Mouse (Mus musculus) retina, embryonic 14.5 days (tissue): ENCODE results near the gene Zic2.

Experiments
- DNase-seq: peaks from one replicate; pipeline ENCODE4 v3.0.0-alpha.2; 2015; ENCODE audit warnings: low spot score

The Zic2 gene

GRCm38 (mm10) chr14:122476822-122477215 is 1.6 kb downstream of the Zic2 start:
- peak; percentile 23 for DNase-seq

DNA sequence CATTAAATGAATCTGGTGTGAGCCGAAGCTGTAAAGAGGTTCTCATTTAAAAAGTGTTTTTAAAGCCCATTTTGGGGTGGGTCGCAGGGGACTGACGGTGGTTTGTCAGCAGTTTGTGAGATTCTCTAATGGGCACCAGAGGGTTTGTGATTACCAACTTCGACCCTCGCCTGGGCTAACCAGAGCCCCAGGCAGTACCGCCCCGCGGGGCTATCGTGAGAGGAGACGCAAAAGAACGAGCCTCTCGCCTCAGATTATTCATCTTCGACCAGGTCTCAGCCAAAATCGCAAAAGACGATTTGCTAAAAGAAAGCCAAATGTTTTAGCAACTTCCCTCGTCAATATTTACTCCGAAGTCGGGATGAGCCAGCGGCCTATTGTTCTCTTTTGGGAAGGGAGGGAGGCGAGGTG is 2.0 kb downstream of the Zic2 start:
- peak; percentile 47 for DNase-seq

- peak; percentile 29 for DNase-seq
Observed at GRCm38 (mm10) chr14:122477971-122478573, 2.8 kb downstream of the Zic2 start.

DNA sequence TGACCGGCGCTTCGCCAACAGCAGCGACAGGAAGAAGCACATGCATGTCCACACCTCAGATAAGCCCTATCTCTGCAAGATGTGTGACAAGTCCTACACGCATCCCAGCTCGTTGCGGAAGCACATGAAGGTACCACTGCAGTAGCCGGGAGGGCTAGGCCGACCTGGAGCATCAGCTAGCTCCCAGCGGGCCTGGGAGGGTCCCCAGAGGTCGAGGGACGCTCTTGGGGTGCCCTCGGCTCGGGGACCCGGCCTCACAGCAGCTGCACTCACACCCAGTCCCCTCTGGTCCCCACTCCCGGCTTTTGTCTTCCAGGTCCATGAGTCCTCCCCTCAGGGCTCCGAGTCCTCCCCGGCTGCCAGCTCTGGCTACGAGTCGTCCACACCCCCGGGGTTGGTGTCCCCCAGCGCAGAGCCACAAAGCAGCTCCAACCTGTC is 3.4 kb downstream of the Zic2 start:
- DNase-seq = peak; percentile 68

DNA sequence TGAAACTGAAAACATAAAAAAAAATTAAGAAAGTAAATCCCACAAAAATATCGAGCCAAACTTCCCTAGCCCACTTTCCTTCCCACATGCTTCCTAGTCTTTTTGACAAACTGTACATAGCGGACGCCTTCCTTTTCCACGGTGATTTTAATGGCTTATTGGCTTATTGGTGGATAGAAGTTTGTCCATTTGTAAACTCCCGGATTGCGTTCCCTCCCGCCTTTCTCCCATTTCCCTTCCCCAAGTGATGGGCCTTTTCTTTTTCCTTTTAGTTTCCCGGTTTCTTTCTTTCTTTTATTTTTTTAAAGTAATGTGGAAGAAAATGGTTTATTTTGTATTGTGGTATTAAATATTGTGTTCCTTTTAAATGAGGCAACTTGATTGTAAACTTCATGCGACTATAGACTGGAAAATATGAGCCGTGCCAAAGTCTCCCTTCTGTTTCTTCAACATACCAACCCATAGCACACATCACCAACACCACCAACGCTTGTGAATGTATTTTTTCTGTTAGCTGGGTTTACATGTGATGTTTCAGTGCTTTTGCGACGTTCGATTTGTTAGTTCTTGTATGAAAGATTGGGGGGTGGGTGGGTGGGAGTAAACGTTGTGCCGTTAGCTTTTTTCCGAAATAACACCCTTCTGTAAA is 4.3 kb downstream of the Zic2 start:
- peak; percentile 44 for DNase-seq

GRCm38 (mm10) chr14:122480355-122480754 is 5.1 kb downstream of the Zic2 start:
- DNase-seq = peak; percentile 54

GRCm38 (mm10) chr14:122481181-122481580 is 5.9 kb downstream of the Zic2 start:
- DNase-seq = peak; percentile 57

- peak; percentile 76 for DNase-seq
Observed at GRCm38 (mm10) chr14:122482081-122483023, 7.1 kb downstream of the Zic2 start.

- DNase-seq = no peak
Observed at GRCm38 (mm10) chr14:122483024-122483385, 7.8 kb downstream of the Zic2 start.

DNA sequence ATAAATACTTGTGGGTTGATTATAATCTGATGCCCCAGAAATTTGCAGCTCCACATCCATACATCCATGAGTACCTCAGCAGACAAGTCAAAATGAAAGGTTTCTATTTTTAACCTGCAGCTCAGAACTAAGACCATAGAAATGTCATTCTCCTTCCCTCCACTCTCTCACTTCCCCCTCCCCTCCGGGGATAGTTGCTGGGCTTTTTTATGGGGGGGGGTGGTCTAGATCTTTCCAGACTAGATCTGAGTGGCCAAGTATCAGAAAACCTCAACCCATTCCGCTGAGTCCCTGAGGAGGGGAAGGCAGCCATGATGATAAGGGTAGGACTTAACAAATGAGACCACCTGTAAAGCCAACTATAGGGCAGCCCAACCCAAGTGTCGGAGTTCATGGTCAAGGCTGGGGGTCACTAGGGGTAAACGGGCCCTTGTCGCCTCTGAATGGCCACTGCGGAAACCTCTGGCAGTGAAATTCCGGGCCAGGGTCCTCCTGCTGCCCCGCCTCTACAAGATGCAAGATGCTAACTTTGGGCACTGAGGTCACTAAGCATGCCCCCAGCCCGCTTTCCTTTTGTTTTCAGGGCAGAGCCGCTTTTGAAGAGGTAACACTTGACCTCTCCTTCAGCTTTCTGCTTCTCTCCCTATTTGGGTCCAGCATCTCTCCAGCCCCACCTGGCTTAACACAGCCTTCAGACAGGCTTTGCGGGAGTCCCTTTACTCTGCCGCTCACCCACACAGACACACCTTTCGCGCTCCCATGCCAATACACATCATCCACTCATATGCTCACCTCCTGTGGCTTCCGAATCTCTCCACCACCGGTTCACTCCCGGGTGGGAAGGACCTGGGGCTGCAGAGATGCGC is 8.6 kb downstream of the Zic2 start:
- DNase-seq = peak; percentile 31

DNA sequence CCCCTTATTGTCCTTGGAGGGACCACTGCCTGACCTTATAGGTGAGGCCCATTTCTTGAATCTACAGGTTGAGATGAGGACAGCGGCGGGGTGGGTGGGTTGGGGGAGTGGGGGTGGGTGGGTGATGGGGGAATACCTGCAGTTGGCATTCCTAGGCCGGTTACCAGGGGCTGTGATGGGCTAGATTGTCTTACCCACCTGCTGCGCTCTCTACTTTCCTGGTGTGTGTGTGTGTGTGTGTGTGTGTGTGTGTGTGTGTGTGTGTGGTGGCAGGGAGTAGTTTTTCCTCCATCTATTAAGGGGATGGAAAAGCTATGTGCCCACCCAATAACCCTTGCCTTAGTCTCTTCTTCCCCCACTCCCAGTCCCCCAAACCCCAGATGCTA is 9.2 kb downstream of the Zic2 start:
- DNase-seq = no peak

GRCm38 (mm10) chr14:122484844-122485551 is 9.8 kb downstream of the Zic2 start:
- DNase-seq = peak; percentile 65

DNA sequence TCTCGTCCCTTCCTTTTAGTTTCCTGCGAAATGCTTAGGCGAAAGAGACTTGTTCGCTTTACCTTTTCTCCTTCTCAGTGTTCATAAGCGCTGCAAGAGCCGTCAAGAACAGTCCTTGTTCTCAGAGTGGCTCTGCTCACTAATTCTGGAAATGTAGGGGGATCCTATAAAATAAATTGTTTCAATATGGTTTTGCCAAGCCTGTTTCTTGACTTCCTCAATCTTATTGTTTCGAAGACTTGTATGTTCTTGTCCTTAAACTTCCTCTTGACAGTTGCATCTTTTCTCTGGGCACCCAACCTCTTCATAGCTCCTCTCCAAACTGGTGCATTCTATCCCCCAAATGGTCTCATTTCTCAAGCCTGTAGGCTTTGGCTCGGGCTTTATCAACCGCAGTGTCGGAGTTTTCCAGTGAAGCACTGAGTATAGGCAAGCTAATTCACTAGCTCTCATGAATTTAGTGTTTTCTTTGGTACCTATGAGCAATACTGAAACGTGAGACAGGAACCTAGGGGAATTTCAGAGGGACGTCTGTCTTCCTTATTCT is 10.5 kb downstream of the Zic2 start:
- peak; percentile 57 for DNase-seq

GRCm38 (mm10) chr14:122486611-122487010 is 11.4 kb downstream of the Zic2 start:
- DNase-seq = no peak

DNA sequence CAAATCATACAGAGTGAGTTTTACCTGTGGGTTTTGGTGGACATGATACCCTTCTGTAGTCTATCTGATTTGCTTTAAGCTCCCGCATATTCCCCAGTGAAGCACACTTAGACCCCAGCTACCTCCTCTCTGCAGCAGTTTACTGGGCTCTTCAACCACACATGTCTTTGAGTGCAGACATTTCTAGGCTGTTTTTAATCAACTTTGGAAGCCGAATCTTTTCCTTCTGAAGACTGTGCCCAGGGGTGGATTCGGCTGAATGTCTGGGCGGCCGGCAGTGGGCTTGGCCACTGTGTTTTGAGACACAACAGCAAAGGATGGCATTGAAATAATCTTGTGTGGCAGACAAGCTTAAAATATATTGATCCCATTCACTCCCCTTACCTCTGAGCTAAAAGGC is 12.1 kb downstream of the Zic2 start:
- DNase-seq = peak; percentile 43

DNA sequence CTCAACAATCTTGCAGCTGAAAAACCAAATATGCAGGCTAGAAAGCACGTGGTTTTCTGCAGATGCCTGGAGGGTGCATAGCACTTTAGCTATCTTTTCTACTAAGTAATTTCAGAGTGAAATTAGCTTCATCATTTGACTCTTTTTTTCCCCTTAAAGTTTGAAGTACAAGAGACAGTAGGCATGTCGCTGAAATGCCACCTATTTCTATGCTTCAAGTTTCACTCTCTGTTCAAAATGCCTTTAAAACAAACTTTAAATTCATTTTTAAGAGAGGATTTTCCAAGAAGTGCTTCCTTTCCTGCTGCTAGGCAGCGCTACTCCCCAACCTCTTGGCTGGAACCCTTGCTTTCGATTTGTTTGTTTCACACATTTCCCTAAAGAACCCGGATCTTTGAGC is 13.8 kb downstream of the Zic2 start:
- peak; percentile 55 for DNase-seq

DNA sequence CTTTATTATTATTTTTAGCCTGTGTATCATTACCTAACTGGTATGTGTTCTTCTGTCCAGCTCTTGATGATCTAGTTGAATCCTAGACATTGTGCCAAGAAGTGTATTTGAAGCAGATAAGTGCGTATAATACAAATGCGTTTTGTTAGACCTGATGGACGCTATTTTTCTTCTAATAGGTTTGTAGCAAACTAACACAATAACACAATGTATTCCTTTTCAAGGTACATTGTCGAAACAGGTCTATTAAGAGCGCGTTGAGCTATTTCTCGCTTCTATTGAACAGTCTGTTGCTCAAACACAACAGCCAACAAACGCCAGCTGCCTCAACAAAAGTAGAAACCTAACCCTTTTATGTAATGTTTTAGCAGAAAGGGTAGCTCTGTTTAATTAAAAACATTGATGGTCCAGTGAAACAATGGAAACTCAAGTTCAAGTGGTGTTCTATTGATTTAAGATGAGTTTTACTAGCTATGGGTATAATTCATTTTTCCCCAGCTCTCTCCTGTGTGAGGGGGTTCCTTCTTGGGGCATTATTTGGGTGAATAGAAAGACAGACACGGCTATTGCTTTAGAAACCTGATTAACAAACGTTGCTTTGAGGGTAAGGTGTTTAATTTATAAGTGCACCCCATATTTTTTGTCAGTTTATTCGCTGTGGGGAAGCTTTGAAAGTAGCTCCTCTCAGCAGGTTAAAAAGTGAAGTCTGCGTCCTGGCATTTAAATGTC is 14.6 kb downstream of the Zic2 start:
- DNase-seq = peak; percentile 67

DNA sequence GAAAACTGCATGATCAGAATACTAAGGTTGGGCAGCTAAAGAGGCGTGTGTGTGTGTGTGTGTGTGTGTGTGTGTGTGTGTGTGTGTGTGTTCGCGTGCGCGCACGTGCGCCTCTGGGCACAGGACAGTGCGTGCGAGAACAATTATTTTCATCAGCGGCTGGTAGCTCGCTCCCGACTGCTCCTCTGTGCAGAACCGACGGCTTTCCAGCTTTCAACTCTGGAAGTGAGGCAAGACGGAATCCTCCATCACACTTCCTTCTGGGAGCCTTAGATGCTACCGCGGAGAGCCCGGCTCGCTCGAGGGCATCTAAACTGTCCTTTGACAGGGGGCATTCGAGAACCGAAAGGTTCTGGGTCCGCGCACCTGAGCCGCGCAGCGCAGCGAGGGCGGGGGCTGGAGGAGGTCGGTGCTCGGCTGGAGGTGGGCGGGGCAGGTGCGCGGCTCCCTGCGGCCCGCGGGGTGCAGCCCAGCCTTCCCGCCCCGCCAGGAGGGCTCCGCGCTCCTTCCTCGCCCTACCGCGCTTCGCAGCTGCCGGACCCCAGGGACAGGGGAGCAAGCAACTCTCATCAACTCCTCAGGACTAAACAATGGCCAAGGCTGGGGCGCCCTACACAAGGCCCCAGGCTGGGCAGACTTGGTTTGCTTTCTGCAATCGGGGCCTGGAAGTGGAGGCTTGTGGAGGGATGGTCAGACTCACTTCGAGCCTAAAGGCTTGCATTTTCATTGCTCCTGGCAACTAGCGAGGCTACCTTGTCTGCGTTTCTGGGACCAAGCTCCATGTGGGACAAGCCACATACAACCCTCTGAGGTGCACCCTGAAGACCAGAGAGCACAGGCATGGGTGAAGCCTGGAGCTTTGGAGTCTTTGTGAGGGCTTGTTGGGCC is 15.4 kb downstream of the Zic2 start, which contains the start of gene Gm10837:
Gene Gm10837, plus strand, starts transcription at position 146 of the 888 bp plus-strand sequence.
- peak; percentile 65 for DNase-seq

- DNase-seq = peak; percentile 28
Observed at GRCm38 (mm10) chr14:122491521-122491920, 16.3 kb downstream of the Zic2 start.
